Mouse (Mus musculus): Measurements from ENCODE around the gene Crtc2.

GRCm38 (mm10) chr3:90309589-90309988 is 55.6 kb downstream of the Crtc2 start:
- TF ChIP-seq POLR2A (IDR thresholded peaks at IDR 0.05; ENCODE audit: insufficient read depth, low read depth, low read length) (no peak), CTCF (IDR thresholded peaks at IDR 0.05; ENCODE audit: insufficient read depth, low read depth, low read length) (no peak)
